Mouse (Mus musculus) brain, embryonic 14.5 days (tissue): Measurements from ENCODE around the gene Lmf1.

Experiments
- CTCF ChIP-seq: fragments of 200-500 bp; IDR thresholded peaks from 2 replicates; pipeline ENCODE4 v1.5.1; 2012; ENCODE audit warnings: inconsistent platforms, mild to moderate bottlenecking, moderate library complexity, borderline replicate concordance; ENCODE audit not compliant: insufficient read depth, insufficient read length; ENCODE audit errors: extremely low read depth
- POLR2A ChIP-seq: fragments of 200-500 bp; IDR thresholded peaks from 2 replicates; pipeline ENCODE4 v1.6.1; 2012; ENCODE audit warnings: mild to moderate bottlenecking, inconsistent platforms, borderline replicate concordance; ENCODE audit not compliant: poor library complexity, insufficient read depth, insufficient read length, severe bottlenecking; ENCODE audit errors: extremely low read depth

DNA sequence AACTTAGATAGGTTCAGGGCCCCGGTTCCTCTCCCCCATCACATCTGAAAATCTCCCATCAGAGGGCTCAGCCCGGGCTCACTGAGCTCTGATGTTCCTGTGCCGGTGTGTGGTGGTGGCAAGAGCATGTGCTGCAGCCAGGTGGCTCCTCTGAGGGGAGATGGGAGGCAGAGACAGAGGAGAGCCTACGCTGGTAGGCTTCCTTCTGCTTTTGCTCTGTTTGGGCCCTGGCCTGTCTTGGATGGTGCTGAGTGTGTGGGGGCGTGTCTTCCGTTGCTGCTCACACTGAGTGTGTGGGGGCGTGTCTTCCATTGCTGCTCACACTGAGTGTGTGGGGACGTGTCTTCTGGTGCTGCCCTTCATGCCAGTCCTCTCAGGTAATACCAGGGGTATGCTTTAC lies 23.5 kb downstream of the Lmf1 start:
- TF ChIP-seq POLR2A, result no peak
- no peak for TF ChIP-seq CTCF
